Mouse (Mus musculus) embryonic facial prominence, embryonic 13.5 days (tissue): Measurements from ENCODE around the gene Phf23. TPM values are rescaled to one million over a fixed set of nuclear protein-coding genes. Genes with fewer than 3 reads are reported as not detected.
A peak's percentile ranks its signal among the peaks of the same experiment; 100 is the strongest.

Source experiments
- ATAC-seq: fragments of 200-750 bp; cut with Nextera tagmentation; 2 replicates; pipeline ENCODE4 v1.8.0; 2017; ENCODE audit warnings: low read depth; ENCODE audit not compliant: insufficient number of reproducible peaks, insufficient read depth, low FRiP score, low TSS enrichment
- H3K27ac ChIP-seq: fragments of 300-500 bp; sonication (generic); 2 replicates; pipeline ENCODE4 v1.5.1; 2015; ENCODE audit warnings: moderate library complexity, mild to moderate bottlenecking, inconsistent platforms
- H3K27me3 ChIP-seq: fragments of 300-500 bp; sonication (generic); 2 replicates; pipeline ENCODE4 v1.6.1; 2015; ENCODE audit warnings: mild to moderate bottlenecking, inconsistent platforms
- H3K36me3 ChIP-seq: fragments of 300-500 bp; sonication (generic); 2 replicates; pipeline ENCODE4 v1.6.1; 2015; ENCODE audit warnings: mild to moderate bottlenecking, inconsistent platforms
- H3K4me1 ChIP-seq: fragments of 300-500 bp; sonication (generic); 2 replicates; pipeline ENCODE4 v1.6.1; 2015; ENCODE audit warnings: inconsistent platforms
- H3K4me2 ChIP-seq: fragments of 300-500 bp; sonication (generic); 2 replicates; pipeline ENCODE4 v1.6.1; 2015; ENCODE audit warnings: moderate library complexity, mild to moderate bottlenecking, inconsistent platforms
- H3K4me3 ChIP-seq: fragments of 300-500 bp; sonication (generic); 2 replicates; pipeline ENCODE4 v1.5.1; 2015; ENCODE audit warnings: mild to moderate bottlenecking, inconsistent platforms
- H3K9ac ChIP-seq: fragments of 300-500 bp; sonication (generic); 2 replicates; pipeline ENCODE4 v1.6.1; 2015; ENCODE audit warnings: mild to moderate bottlenecking, inconsistent platforms
- H3K9me3 ChIP-seq: fragments of 300-500 bp; sonication (generic); 2 replicates; pipeline ENCODE4 v1.6.1; 2016; ENCODE audit warnings: inconsistent platforms
- WGBS: fragments of 180-500 bp; shearing (Covaris S2); methylation state at CpG from one replicate; pipeline ENCODE4 v1.1.7; 2015; ENCODE audit warnings: mixed read lengths; 5-methylcytosine and 5-hydroxymethylcytosine counted together
- polyA plus RNA-seq: library from polyadenylated mRNA; unstranded; fragments of >200 nt; fragmentation: Nextera tagmentation; extraction: Ambion mirVana; gene quantifications from 2 replicates; pipeline ENCODE4 v1.2.1, GENCODE M21; 2015

The Phf23 gene
- polyA plus RNA-seq, 1 experiment from 2014 or later = 93.3 TPM

- 86% methylated on average over 3 of the region's 3 CpGs for whole genome bisulfite sequencing
- Histone ChIP-seq H3K4me2 (peak overlapping the region; percentile 74), H3K9me3 (no peaks in the 10 kb centered on the region), H3K4me1 (peaks cover 31% of the 10 kb centered on the region), H3K9ac (peak overlapping the region; percentile 85; the same call in 1 of the 2 replicates), H3K27me3 (no peaks in the 10 kb centered on the region), H3K27ac (no peak overlapping the region), H3K4me3 (peak overlapping the region; percentile 84), H3K36me3 (peaks cover 44% of the 10 kb centered on the region)
- no peak for ATAC-seq
Observed at GRCm38 (mm10) chr11:69992932-69993331, 2.6 kb upstream of the Phf23 start.

GRCm38 (mm10) chr11:69994401-69995090, 1.0 kb upstream of the Phf23 start:
- Histone ChIP-seq H3K27ac (no peak overlapping the region), H3K9ac (no peak overlapping the region), H3K4me1 (peaks cover 42% of the 10 kb centered on the region), H3K36me3 (peaks cover 44% of the 10 kb centered on the region), H3K4me2 (peak overlapping the region; percentile 50; the same call in 1 of the 2 replicates), H3K4me3 (no peak overlapping the region), H3K27me3 (no peaks in the 10 kb centered on the region), H3K9me3 (no peaks in the 10 kb centered on the region)
- 85% methylated on average over 11 of the region's 11 CpGs for WGBS
- no peak for ATAC-seq

GRCm38 (mm10) chr11:69996161-69997061, 834 bp downstream of the Phf23 start:
- peak overlapping the region; percentile 61 for H3K4me2 ChIP-seq

GRCm38 (mm10) chr11:69997070-69997509, 1.5 kb downstream of the Phf23 start:
- WGBS = 1% methylated on average over 40 of the region's 44 CpGs
- H3K4me3 ChIP-seq = peak overlapping the region; percentile 97
- peaks cover 48% of the 10 kb centered on the region for H3K4me1 ChIP-seq
- H3K27me3 ChIP-seq = no peaks in the 10 kb centered on the region
- ATAC-seq = peak; percentile 28
- no peaks in the 10 kb centered on the region for H3K9me3 ChIP-seq
- H3K9ac ChIP-seq = peak overlapping the region; percentile 98
- peaks cover 40% of the 10 kb centered on the region for H3K36me3 ChIP-seq
- H3K4me2 ChIP-seq = peak overlapping the region; percentile 61
- peak overlapping the region; percentile 99 for H3K27ac ChIP-seq

More at GRCm38 (mm10) chr11:69996161-69997061, 834 bp downstream of the Phf23 start:
- Histone ChIP-seq H3K9ac (peak overlapping the region; percentile 98), H3K27ac (peak overlapping the region; percentile 99), H3K4me1 (peaks cover 41% of the 10 kb centered on the region), H3K36me3 (peaks cover 40% of the 10 kb centered on the region), H3K4me3 (peak overlapping the region; percentile 97), H3K27me3 (no peaks in the 10 kb centered on the region), H3K9me3 (no peaks in the 10 kb centered on the region)
- under 1% methylated on average over 65 of the region's 66 CpGs for WGBS
- no peak for ATAC-seq

GRCm38 (mm10) chr11:69998567-69999491, 3.3 kb downstream of the Phf23 start:
- ATAC-seq = no peak
- H3K4me1 ChIP-seq = peaks cover 56% of the 10 kb centered on the region
- peaks cover 33% of the 10 kb centered on the region for H3K36me3 ChIP-seq
- no peak overlapping the region for H3K4me3 ChIP-seq
- no peak overlapping the region; the same call in 1 of the 2 replicates for H3K27ac ChIP-seq
- no peak overlapping the region for H3K4me2 ChIP-seq
- no peaks in the 10 kb centered on the region for H3K9me3 ChIP-seq
- no peaks in the 10 kb centered on the region for H3K27me3 ChIP-seq
- peak overlapping the region; percentile 98 for H3K9ac ChIP-seq
- WGBS = 93% methylated on average over 27 of the region's 27 CpGs

GRCm38 (mm10) chr11:69999666-70000065, 4.1 kb downstream of the Phf23 start:
- Histone ChIP-seq H3K9ac (no peak overlapping the region), H3K4me2 (peak overlapping the region; percentile 88), H3K4me3 (peak overlapping the region; percentile 80; the same call in 1 of the 2 replicates), H3K36me3 (peaks cover 31% of the 10 kb centered on the region), H3K27me3 (no peaks in the 10 kb centered on the region), H3K27ac (peak overlapping the region; percentile 61; the same call in 1 of the 2 replicates), H3K4me1 (peaks cover 55% of the 10 kb centered on the region), H3K9me3 (no peaks in the 10 kb centered on the region)
- no peak for ATAC-seq
- WGBS = 86% methylated on average over 8 of the region's 8 CpGs

GRCm38 (mm10) chr11:70000396-70000898, 4.9 kb downstream of the Phf23 start, which contains the start of gene Dvl2:
Gene Dvl2 (plus strand): TSS chr11:70000595.
- Histone ChIP-seq H3K36me3 (peaks cover 37% of the 10 kb centered on the region), H3K27ac (peak within 1 kb of the TSS; percentile 97), H3K4me3 (peak within 1 kb of the TSS; percentile 80), H3K4me1 (peaks cover 54% of the 10 kb centered on the region), H3K4me2 (peak within 1 kb of the TSS; percentile 88), H3K27me3 (no peaks in the 10 kb centered on the region), H3K9ac (peak within 1 kb of the TSS; percentile 89), H3K9me3 (no peaks in the 10 kb centered on the region)
- ATAC-seq = peak; percentile 59
- under 1% methylated on average over 48 of the region's 48 CpGs for WGBS

GRCm38 (mm10) chr11:70001159-70001558, 5.6 kb downstream of the Phf23 start:
- H3K9me3 ChIP-seq = no peaks in the 10 kb centered on the region
- H3K4me3 ChIP-seq = peak overlapping the region; percentile 80
- H3K9ac ChIP-seq = peak overlapping the region; percentile 89
- H3K27me3 ChIP-seq = no peaks in the 10 kb centered on the region
- WGBS = 10% methylated on average over 8 of the region's 8 CpGs
- H3K4me2 ChIP-seq = peak overlapping the region; percentile 88
- H3K4me1 ChIP-seq = peaks cover 54% of the 10 kb centered on the region
- no peak for ATAC-seq
- peak overlapping the region; percentile 97 for H3K27ac ChIP-seq
- H3K36me3 ChIP-seq = peaks cover 44% of the 10 kb centered on the region

- peak overlapping the region; percentile 89 for H3K9ac ChIP-seq
- H3K4me3 ChIP-seq = peak overlapping the region; percentile 80
- H3K4me2 ChIP-seq = peak overlapping the region; percentile 88
- peaks cover 54% of the 10 kb centered on the region for H3K4me1 ChIP-seq
- H3K27me3 ChIP-seq = no peaks in the 10 kb centered on the region
- H3K36me3 ChIP-seq = peaks cover 52% of the 10 kb centered on the region
- ATAC-seq = no peak
- no peak overlapping the region for H3K27ac ChIP-seq
- H3K9me3 ChIP-seq = no peaks in the 10 kb centered on the region
Observed at GRCm38 (mm10) chr11:70001865-70002264, 6.3 kb downstream of the Phf23 start.

GRCm38 (mm10) chr11:70002471-70002870, 6.9 kb downstream of the Phf23 start:
- peaks cover 51% of the 10 kb centered on the region for H3K4me1 ChIP-seq
- H3K27ac ChIP-seq = no peak overlapping the region
- peak overlapping the region; percentile 88 for H3K4me2 ChIP-seq
- H3K9ac ChIP-seq = peak overlapping the region; percentile 59
- peak overlapping the region; percentile 80 for H3K4me3 ChIP-seq
- H3K36me3 ChIP-seq = peaks cover 58% of the 10 kb centered on the region
- H3K9me3 ChIP-seq = no peaks in the 10 kb centered on the region
- no peaks in the 10 kb centered on the region for H3K27me3 ChIP-seq
- no peak for ATAC-seq
- WGBS = 95% methylated on average over 2 of the region's 2 CpGs
